Mouse (Mus musculus) hindbrain, postnatal 0 days (tissue): ENCODE results near the gene Fggy. TPM values are rescaled to one million over a fixed set of nuclear protein-coding genes. Genes with fewer than 3 reads are reported as not detected.

Experiments
- ATAC-seq: fragments of 200-750 bp; cut with Nextera tagmentation; 2 replicates; pipeline ENCODE4 v1.8.0; 2017; ENCODE audit warnings: mild to moderate bottlenecking, moderate TSS enrichment, moderate library complexity
- DNase-seq: peaks from one replicate; pipeline ENCODE4 v3.0.0-alpha.2; 2015; ENCODE audit warnings: low spot score
- H3K27ac ChIP-seq: fragments of 300-500 bp; sonication (generic); 2 replicates; pipeline ENCODE4 v1.5.1; 2014; ENCODE audit warnings: mild to moderate bottlenecking
- H3K27me3 ChIP-seq: fragments of 300-500 bp; sonication (generic); 2 replicates; pipeline ENCODE4 v1.6.1; 2014; ENCODE audit warnings: low read length, mixed read lengths; ENCODE audit not compliant: insufficient read depth
- H3K36me3 ChIP-seq: fragments of 300-500 bp; sonication (generic); 2 replicates; pipeline ENCODE4 v1.6.1; 2014; ENCODE audit warnings: low read length, mixed read lengths; ENCODE audit not compliant: insufficient read depth
- H3K4me1 ChIP-seq: fragments of 300-500 bp; sonication (generic); 2 replicates; pipeline ENCODE4 v1.6.1; 2014; ENCODE audit warnings: antibody characterized with exemption, low read length, mixed read lengths; ENCODE audit not compliant: insufficient read depth
- H3K4me2 ChIP-seq: fragments of 300-500 bp; sonication (generic); 2 replicates; pipeline ENCODE4 v1.6.1; 2014; ENCODE audit warnings: low read depth, mild to moderate bottlenecking, low read length, moderate library complexity, mixed read lengths
- H3K4me3 ChIP-seq: fragments of 300-500 bp; sonication (generic); 2 replicates; pipeline ENCODE4 v1.5.1; 2014; ENCODE audit warnings: low read length
- H3K9ac ChIP-seq: fragments of 300-500 bp; sonication (generic); replicated peaks from 2 replicates; pipeline ENCODE4 v1.6.1; 2014; ENCODE audit warnings: mild to moderate bottlenecking, low read length, moderate library complexity, mixed read lengths
- H3K9me3 ChIP-seq: fragments of 300-500 bp; sonication (generic); 2 replicates; pipeline ENCODE4 v1.6.1; 2016; ENCODE audit warnings: low read length, mixed read lengths
- CTCF ChIP-seq: IDR thresholded peaks from 2 replicates; pipeline ENCODE4 v1.5.1; 2016; ENCODE audit warnings: antibody characterized with exemption, control low read depth, low read depth
- WGBS: fragments of 180-500 bp; shearing (Covaris S2); extraction: QIAGEN DNeasy Blood & Tissue Kit; methylation state at CpG from one replicate; pipeline ENCODE4 v1.1.7; 2014; 5-methylcytosine and 5-hydroxymethylcytosine counted together
- polyA plus RNA-seq: library from polyadenylated mRNA; unstranded; fragments of >200 nt; fragmentation: Nextera tagmentation; extraction: Ambion mirVana; gene quantifications from 2 replicates; pipeline ENCODE4 v1.2.1, GENCODE M21; 2015
- total RNA-seq: library from RNA; depleted of rRNA; stranded (reverse); fragments of >200 nt; gene quantifications from 2 replicates; pipeline ENCODE4 v1.2.3, GENCODE M21; 2014

Fggy gene
- total and polyA plus RNA-seq, 2 experiments from 2014 or later = 7.0 to 7.1 TPM

DNA sequence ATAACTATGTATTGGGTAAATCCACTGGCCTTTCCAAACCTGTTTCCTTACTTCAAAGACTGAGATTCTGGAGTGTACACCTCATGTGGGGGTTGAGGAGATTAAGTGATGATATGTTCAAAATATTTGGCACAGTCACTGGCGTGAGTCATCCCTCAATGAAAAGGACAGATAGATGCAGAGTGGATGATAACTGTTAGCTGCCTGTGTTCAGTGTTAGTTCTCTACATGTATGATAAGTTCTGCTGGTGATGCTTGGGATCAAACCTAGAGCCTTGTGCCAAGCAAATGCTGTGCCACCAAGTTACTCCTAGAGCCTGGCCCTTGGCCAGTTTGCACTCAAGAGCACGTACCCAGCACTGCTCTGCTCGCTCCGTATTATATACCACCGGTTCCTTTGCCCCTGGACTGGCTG, 304.4 kb downstream of the Fggy start:
- 75% methylated on average over 5 of the region's 5 CpGs for WGBS
- no peaks in the 10 kb centered on the region for H3K36me3 ChIP-seq
- no peaks in the 10 kb centered on the region for H3K4me1 ChIP-seq
- TF ChIP-seq CTCF = no peak
- no peak overlapping the region for H3K4me2 ChIP-seq
- H3K9ac ChIP-seq = no peak overlapping the region
- H3K9me3 ChIP-seq = no peaks in the 10 kb centered on the region
- H3K27me3 ChIP-seq = no peaks in the 10 kb centered on the region
- no peak for ATAC-seq
- H3K27ac ChIP-seq = no peak overlapping the region
- no peak for DNase-seq
- no peak overlapping the region for H3K4me3 ChIP-seq

DNA sequence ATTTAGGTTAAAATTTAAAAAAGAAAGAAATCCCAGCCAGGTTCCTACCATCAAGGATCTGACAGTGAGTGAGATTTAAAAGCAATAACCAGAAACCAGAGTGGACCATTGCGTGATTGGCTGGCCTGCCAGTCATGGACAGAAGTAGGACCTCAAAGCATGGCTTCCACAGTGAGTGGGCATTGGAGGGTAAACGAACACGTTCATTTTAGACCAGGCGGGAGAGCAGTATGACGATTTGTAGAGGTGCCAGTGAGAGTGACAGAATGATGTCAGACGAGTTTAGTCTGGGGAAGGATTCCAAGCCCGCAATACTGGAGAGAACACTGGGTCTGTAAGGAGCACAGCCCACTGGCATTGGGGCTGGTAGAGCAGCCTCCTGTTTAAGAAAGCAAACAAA, 305.0 kb downstream of the Fggy start:
- Histone ChIP-seq H3K9ac (no peak overlapping the region), H3K4me3 (no peak overlapping the region), H3K4me1 (no peaks in the 10 kb centered on the region), H3K9me3 (no peaks in the 10 kb centered on the region), H3K4me2 (no peak overlapping the region), H3K36me3 (no peaks in the 10 kb centered on the region), H3K27ac (no peak overlapping the region), H3K27me3 (no peaks in the 10 kb centered on the region)
- DNase-seq = no peak
- 76% methylated on average over 7 of the region's 7 CpGs for WGBS
- no peak for TF ChIP-seq CTCF
- ATAC-seq = peak; percentile 19; the same call in 1 of the 2 replicates

DNA sequence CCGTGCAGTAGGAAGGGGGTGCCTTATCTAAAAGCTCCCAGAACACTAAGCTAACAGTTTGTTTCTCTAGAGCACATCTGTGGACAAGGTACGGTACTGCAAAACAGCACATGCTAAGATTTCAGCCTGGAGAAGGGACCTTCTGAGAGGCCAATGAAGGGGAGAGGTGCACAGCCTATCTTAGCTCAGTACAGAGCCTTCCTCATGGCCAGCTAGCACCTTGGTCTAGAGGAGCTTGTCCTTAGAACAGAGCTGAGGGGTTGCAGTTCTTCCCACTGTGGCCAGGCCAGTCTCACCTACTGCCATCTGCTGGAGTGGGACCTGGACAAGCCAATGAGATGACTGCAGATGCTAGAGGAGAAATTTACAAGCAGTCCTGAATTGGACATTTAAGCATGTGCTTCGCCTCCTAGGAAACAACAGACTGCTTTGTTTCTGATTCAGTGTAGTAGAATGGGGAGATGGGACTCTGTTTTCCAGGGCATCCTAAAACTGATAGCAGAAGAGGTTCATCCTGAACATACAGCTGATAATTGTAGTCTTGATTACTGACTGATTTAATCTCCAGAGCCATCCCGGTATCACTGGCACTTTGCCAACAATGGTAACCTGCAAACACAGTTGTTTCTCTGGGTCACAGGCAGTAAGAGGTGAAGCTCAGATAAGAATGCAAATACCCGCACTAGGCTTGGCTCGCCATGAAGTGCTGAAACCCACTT, 305.6 kb downstream of the Fggy start:
- Histone ChIP-seq H3K9me3 (no peaks in the 10 kb centered on the region), H3K27ac (no peak overlapping the region), H3K4me3 (no peak overlapping the region), H3K36me3 (no peaks in the 10 kb centered on the region), H3K9ac (no peak overlapping the region), H3K27me3 (no peaks in the 10 kb centered on the region), H3K4me1 (no peaks in the 10 kb centered on the region), H3K4me2 (no peak overlapping the region)
- 68% methylated on average over 6 of the region's 6 CpGs for WGBS
- TF ChIP-seq CTCF = peak; percentile 38
- ATAC-seq = peak; percentile 45
- peak; percentile 27 for DNase-seq

DNA sequence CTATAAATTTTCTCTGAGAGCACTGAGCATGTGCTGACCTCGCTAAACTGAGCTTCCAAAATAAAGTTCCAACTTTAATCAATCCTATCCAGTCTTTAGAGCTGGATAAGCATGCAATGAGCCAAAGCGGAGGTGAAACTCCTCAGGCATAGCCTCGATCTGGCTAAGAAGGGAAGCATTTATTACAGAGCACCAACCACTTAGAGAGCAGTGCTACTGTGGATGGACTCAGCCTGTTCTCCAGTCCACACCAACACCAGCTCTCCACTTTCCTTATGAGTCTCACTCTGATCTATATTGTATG, 306.1 kb downstream of the Fggy start:
- Histone ChIP-seq H3K36me3 (no peaks in the 10 kb centered on the region), H3K27ac (no peak overlapping the region), H3K4me3 (no peak overlapping the region), H3K27me3 (no peaks in the 10 kb centered on the region), H3K4me1 (no peaks in the 10 kb centered on the region), H3K4me2 (no peak overlapping the region), H3K9me3 (no peaks in the 10 kb centered on the region), H3K9ac (no peak overlapping the region)
- ATAC-seq = no peak
- no peak for DNase-seq
- WGBS = 90% methylated on average over 3 of the region's 3 CpGs
- no peak for TF ChIP-seq CTCF

DNA sequence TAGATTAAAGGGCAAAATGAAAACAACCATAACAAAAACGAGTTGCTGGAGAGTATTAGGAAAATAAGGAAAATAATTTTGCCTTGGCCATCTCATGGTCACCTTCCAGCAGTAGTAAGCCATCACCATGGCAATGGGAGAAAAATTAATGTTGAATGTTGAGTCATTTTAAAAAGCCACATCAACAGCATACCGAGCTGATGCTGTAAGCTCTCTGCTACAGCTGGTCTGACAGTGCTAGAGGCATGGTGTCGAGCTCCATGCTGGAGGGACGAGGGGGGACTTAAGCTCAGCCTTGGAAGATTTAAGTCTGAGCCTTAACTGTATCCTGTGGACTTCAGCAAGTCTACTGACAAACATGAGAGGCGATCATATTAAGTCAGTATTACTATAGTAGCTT, 307.9 kb downstream of the Fggy start:
- no peaks in the 10 kb centered on the region for H3K9me3 ChIP-seq
- no peaks in the 10 kb centered on the region for H3K4me1 ChIP-seq
- H3K27ac ChIP-seq = no peak overlapping the region
- ATAC-seq (no peak), DNase-seq (no peak)
- no peak overlapping the region for H3K9ac ChIP-seq
- no peak overlapping the region for H3K4me2 ChIP-seq
- no peaks in the 10 kb centered on the region for H3K36me3 ChIP-seq
- no peak overlapping the region for H3K4me3 ChIP-seq
- no peak for TF ChIP-seq CTCF
- no peaks in the 10 kb centered on the region for H3K27me3 ChIP-seq
- 77% methylated on average over 5 of the region's 5 CpGs for WGBS

DNA sequence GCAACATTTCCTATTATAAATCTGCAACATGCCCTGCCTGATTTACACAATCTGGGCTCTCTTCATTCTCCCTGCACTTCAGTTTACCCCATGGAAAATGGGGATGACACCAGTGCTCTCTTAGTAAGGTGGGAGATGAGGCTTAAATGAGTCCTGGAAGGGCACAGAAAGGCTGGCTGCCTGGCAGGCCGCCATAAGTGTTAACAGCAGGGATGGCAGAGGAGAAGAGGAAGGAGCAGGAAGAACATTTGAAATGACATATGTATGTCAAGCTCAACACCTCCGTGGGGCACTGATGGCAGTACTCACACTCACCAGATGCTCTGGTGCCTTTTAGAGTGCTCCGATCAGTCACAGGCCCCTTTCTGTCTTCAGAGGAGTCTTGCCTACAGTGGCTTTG, 308.6 kb downstream of the Fggy start:
- H3K27ac ChIP-seq = no peak overlapping the region
- H3K27me3 ChIP-seq = no peaks in the 10 kb centered on the region
- no peak overlapping the region for H3K9ac ChIP-seq
- H3K4me2 ChIP-seq = no peak overlapping the region
- 60% methylated on average over 3 of the region's 3 CpGs for WGBS
- no peaks in the 10 kb centered on the region for H3K4me1 ChIP-seq
- DNase-seq (peak; percentile 14), ATAC-seq (no peak)
- no peak overlapping the region for H3K4me3 ChIP-seq
- H3K36me3 ChIP-seq = no peaks in the 10 kb centered on the region
- no peak for TF ChIP-seq CTCF
- H3K9me3 ChIP-seq = no peaks in the 10 kb centered on the region

DNA sequence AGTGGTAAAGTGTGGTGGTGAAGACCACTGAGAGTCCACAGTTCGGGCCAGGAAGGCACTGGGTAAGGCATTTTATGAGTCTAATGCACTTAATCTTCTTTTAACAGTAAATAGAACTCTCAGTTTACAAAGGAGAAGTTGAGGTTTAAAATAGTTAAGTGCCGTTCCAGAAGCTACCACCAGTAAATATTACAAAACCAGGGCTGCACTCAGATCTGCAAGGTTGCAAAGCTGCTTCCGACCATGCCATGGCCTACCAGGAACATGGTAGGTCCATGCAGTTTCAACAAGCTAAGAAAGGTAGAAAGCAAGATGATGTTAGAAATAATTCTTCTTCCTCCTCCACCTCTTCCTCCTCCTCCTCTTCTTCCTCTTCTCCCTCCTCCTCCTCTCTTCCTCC, 309.8 kb downstream of the Fggy start:
- Histone ChIP-seq H3K4me3 (no peak overlapping the region), H3K9me3 (no peaks in the 10 kb centered on the region), H3K9ac (no peak overlapping the region), H3K4me2 (no peak overlapping the region), H3K36me3 (no peaks in the 10 kb centered on the region), H3K27ac (no peak overlapping the region), H3K4me1 (no peaks in the 10 kb centered on the region), H3K27me3 (no peaks in the 10 kb centered on the region)
- no peak for ATAC-seq
- no peak for DNase-seq
- 92% methylated on average over 3 of the region's 3 CpGs for WGBS
- TF ChIP-seq CTCF = no peak
